Mouse (Mus musculus) CH12.LX (cell line): ENCODE measurements at regions not wholly inside any gene's neighbourhood (a gene's known extent, or its start where the extent isn't known, plus 50 kb on each side); places are given as distances from the start of the nearest gene placed in this dataset.

ENCODE experiments used
- DNase-seq: peaks from one replicate; pipeline ENCODE4 v3.0.0-alpha.2; 2013; ENCODE audit errors: extremely low read depth
- H3K27ac ChIP-seq: 2 replicates; pipeline ENCODE4 v1.5.1; 2012; ENCODE audit warnings: low read depth, mild to moderate bottlenecking, control low read depth, moderate library complexity; ENCODE audit not compliant: insufficient read depth
- H3K27me3 ChIP-seq: replicated peaks from 2 replicates; pipeline ENCODE3; 2012; ENCODE audit warnings: inconsistent platforms
- H3K36me3 ChIP-seq, 2 experiments: replicated peaks in 1 of 2; 2 replicates each; pipeline versions ENCODE3 to v1.6.1; 2012; ENCODE audit warnings: inconsistent platforms in 1 of 2, low read length in 1 of 2, mild to moderate bottlenecking in 1 of 2, mixed read lengths in 1 of 2, moderate library complexity in 1 of 2; ENCODE audit not compliant: control insufficient read depth in 1 of 2, insufficient read depth in 1 of 2
- H3K4me1 ChIP-seq, 2 experiments: 2 replicates each; pipeline ENCODE4 v1.6.1; 2012; ENCODE audit warnings: inconsistent platforms in 1 of 2, moderate library complexity in 1 of 2; ENCODE audit not compliant: insufficient read depth in 2 of 2, control insufficient read depth in 1 of 2
- H3K4me2 ChIP-seq: 2 replicates; pipeline ENCODE4 v1.6.1; 2012; ENCODE audit warnings: low read depth, mild to moderate bottlenecking, control low read depth; ENCODE audit not compliant: poor library complexity, insufficient read depth, severe bottlenecking
- H3K4me3 ChIP-seq, 3 experiments: fragments of 150-350 bp in 1 of 3; sonication (generic) in 1 of 3; replicated peaks in 1 of 3; 2 replicates each; pipeline versions ENCODE3 to v1.5.1; 2011 to 2012; ENCODE audit warnings: low read depth in 2 of 3, low read length in 2 of 3, mild to moderate bottlenecking in 2 of 3, moderate library complexity in 2 of 3, control low read depth in 1 of 3, improper control_type of control experiment in 1 of 3, inconsistent platforms in 1 of 3, mixed read lengths in 1 of 3; ENCODE audit not compliant: poor library complexity in 1 of 3
- H3K79me2 ChIP-seq: replicated peaks from 2 replicates; pipeline ENCODE4 v1.6.1; 2012; ENCODE audit warnings: mild to moderate bottlenecking, moderate library complexity; ENCODE audit not compliant: control insufficient read depth, poor library complexity, insufficient read depth, severe bottlenecking; ENCODE audit errors: extremely low read depth
- H3K9ac ChIP-seq: 2 replicates; pipeline ENCODE4 v1.6.1; 2012; ENCODE audit warnings: low read depth, mild to moderate bottlenecking, control low read depth, moderate library complexity; ENCODE audit not compliant: insufficient read depth
- H3K9me3 ChIP-seq: replicated peaks from 2 replicates; pipeline ENCODE3; 2012; ENCODE audit warnings: low read length, inconsistent platforms, mixed read lengths
- BHLHE40 ChIP-seq: IDR thresholded peaks from 2 replicates; pipeline ENCODE4 v1.6.1; 2011; ENCODE audit warnings: mild to moderate bottlenecking, low read depth, low read length, improper control_type of control experiment
- CHD2 ChIP-seq: IDR thresholded peaks from 2 replicates; pipeline ENCODE4 v1.6.1; 2011; ENCODE audit warnings: low read length, improper control_type of control experiment
- CTCF ChIP-seq, 2 experiments: IDR thresholded peaks in 1 of 2; conservative IDR thresholded peaks in 1 of 2; 2 replicates each; pipeline ENCODE4 v1.5.1; 2011 to 2012; ENCODE audit warnings: low read depth in 2 of 2, low read length in 2 of 2, improper control_type of control experiment in 1 of 2, inconsistent platforms in 1 of 2, mild to moderate bottlenecking in 1 of 2, moderate library complexity in 1 of 2
- ETS1 ChIP-seq: conservative IDR thresholded peaks from 2 replicates; pipeline ENCODE4 v1.6.1; 2012; ENCODE audit warnings: low read depth, mild to moderate bottlenecking, inconsistent platforms, low read length, improper control_type of control experiment, moderate library complexity
- HCFC1 ChIP-seq: IDR thresholded peaks from 2 replicates; pipeline ENCODE4 v1.6.1; 2012; ENCODE audit warnings: low read depth, mild to moderate bottlenecking, inconsistent platforms, low read length, improper control_type of control experiment
- IRF4 ChIP-seq: IDR thresholded peaks from 2 replicates; pipeline ENCODE4 v1.6.1; 2014; ENCODE audit warnings: low read depth, mild to moderate bottlenecking, inconsistent platforms, low read length, improper control_type of control experiment
- JUND ChIP-seq: conservative IDR thresholded peaks from 2 replicates; pipeline ENCODE4 v1.6.1; 2011; ENCODE audit warnings: low read depth, low read length, improper control_type of control experiment
- MAFK ChIP-seq: IDR thresholded peaks from 2 replicates; pipeline ENCODE4 v1.6.1; 2011; ENCODE audit warnings: low read length, improper control_type of control experiment; ENCODE audit not compliant: insufficient replicate concordance
- MAX ChIP-seq: IDR thresholded peaks from 2 replicates; pipeline ENCODE4 v1.6.1; 2011; ENCODE audit warnings: low read length, improper control_type of control experiment
- MAZ ChIP-seq: IDR thresholded peaks from 2 replicates; pipeline ENCODE4 v1.6.1; 2012; ENCODE audit warnings: low read depth, mild to moderate bottlenecking, inconsistent platforms, low read length, improper control_type of control experiment, moderate library complexity
- MYC ChIP-seq: IDR thresholded peaks from 2 replicates; pipeline ENCODE4 v1.6.1; 2011; ENCODE audit warnings: low read depth, mild to moderate bottlenecking, improper control_type of control experiment, low read length
- NELFE ChIP-seq: IDR thresholded peaks from 2 replicates; pipeline ENCODE4 v1.6.1; 2011; ENCODE audit warnings: low read depth, low read length, improper control_type of control experiment
- NRF1 ChIP-seq: IDR thresholded peaks from 2 replicates; pipeline ENCODE4 v1.6.1; 2014; ENCODE audit warnings: low read depth, mild to moderate bottlenecking, inconsistent platforms, low read length, improper control_type of control experiment, moderate library complexity
- POLR2AphosphoS2 ChIP-seq: IDR thresholded peaks from 2 replicates; pipeline ENCODE4 v1.6.1; 2011; ENCODE audit warnings: low read depth, low read length, improper control_type of control experiment
- RCOR1 ChIP-seq: conservative IDR thresholded peaks from 2 replicates; pipeline ENCODE4 v1.6.1; 2012; ENCODE audit warnings: low read depth, mild to moderate bottlenecking, inconsistent platforms, low read length, improper control_type of control experiment
- SIN3A ChIP-seq: IDR thresholded peaks from 2 replicates; pipeline ENCODE4 v1.6.1; 2012; ENCODE audit warnings: low read length, improper control_type of control experiment, inconsistent platforms
- SMC3 ChIP-seq: IDR thresholded peaks from 2 replicates; pipeline ENCODE4 v1.6.1; 2011; ENCODE audit warnings: low read depth, low read length, improper control_type of control experiment
- TBP ChIP-seq: conservative IDR thresholded peaks from 2 replicates; pipeline ENCODE4 v1.6.1; 2011; ENCODE audit warnings: low read depth, low read length, improper control_type of control experiment
- TCF12 ChIP-seq: IDR thresholded peaks from 2 replicates; pipeline ENCODE4 v1.6.1; 2014; ENCODE audit warnings: low read depth, mild to moderate bottlenecking, inconsistent platforms, low read length, improper control_type of control experiment
- USF1 ChIP-seq: IDR thresholded peaks from 2 replicates; pipeline ENCODE4 v1.6.1; 2014; ENCODE audit warnings: low read depth, mild to moderate bottlenecking, inconsistent platforms, low read length, improper control_type of control experiment
- ZC3H11A ChIP-seq: IDR thresholded peaks from 2 replicates; pipeline ENCODE4 v1.6.1; 2012; ENCODE audit warnings: low read depth, mild to moderate bottlenecking, inconsistent platforms, low read length, improper control_type of control experiment
- dilution Hi-C: fragments of 300-500 bp; cut with MboI; formaldehyde crosslinking; loops from 2 replicates; pipeline ENCODE4 v1.14.3; 2020; ENCODE audit warnings: low sequenced_read_pairs; ENCODE audit not compliant: extremely low pct_unique_long_range_greater_than_20kb, extremely low pct_ligation_motif_present
- in situ Hi-C: fragments of 300-500 bp; cut with MboI; formaldehyde crosslinking; loops from 3 replicates; pipeline ENCODE4 v1.14.3; 2019; ENCODE audit warnings: low sequenced_read_pairs, low pct_ligation_motif_present, low pct_unique_long_range_greater_than_20kb, mixed read lengths

DNA sequence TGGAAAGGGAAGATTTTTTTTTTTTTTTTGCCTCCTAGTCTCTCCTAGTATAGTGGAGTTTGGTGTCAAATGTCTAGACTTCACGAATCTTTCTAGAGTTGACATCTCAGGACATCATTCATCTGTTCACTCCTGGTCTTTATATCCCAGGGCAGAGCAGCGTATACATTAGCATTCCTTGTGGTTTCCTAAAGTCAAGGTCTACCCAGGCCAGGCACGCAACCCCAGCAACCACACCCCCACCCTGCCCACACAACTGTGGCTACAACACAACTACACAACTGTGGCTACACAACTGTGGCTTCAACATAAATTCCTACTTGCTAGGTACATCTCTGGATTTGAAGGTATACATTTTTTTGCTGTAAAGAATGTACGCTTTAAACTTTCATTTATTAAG, 122.2 kb downstream of the Ppp1r3a start:
- dilution Hi-C loops (no loop called here), in situ Hi-C loops (no loop called here)
- Histone ChIP-seq H3K9ac (no peak overlapping the region), H3K79me2 (no peaks in the 10 kb centered on the region), H3K27ac (no peak overlapping the region), H3K27me3 (no peaks in the 10 kb centered on the region), H3K4me2 (no peak overlapping the region), H3K9me3 (no peaks in the 10 kb centered on the region), H3K4me3 (no peak overlapping the region), H3K4me1 (no peaks in the 10 kb centered on the region), H3K36me3 (no peaks in the 10 kb centered on the region)
- TF ChIP-seq HCFC1 (no peak), JUND (no peak), USF1 (no peak)
- no peak for DNase-seq

DNA sequence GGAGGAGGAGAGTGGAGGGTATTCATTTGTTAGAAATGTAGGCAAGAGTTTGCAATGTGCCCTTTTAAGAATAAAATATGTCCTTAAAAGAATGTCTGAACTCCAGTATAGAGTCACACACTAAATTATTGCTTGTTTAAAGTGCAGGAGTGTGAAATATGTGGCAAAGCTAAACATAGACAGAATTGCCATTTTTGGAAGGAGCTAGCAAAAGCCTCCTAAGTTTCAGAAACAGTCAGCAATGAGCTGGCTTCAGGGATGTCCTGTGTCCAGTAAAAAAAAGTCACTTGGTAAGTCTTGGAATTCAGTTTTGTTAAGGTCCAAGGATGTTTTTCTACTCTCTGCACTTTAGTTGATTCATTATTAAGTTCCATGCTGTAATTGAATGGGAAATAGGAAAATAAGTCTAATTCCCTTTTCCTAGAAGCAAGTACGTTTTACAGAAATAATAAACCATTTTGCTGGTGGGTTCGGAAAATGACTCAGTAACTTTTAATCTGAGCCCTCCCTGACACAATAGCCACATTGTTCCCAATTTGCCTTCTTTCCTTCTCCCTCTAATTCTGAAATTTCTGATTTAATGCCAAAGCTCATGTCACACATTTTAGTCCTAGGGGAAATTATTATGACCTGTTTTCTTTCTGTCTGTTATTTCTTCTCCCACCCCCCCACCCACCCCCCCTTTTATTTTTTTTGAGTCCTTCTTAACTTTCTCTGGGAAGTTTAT, 123.2 kb downstream of the Ppp1r3a start:
- Histone ChIP-seq H3K9me3 (no peaks in the 10 kb centered on the region), H3K79me2 (no peaks in the 10 kb centered on the region), H3K36me3 (no peaks in the 10 kb centered on the region), H3K27me3 (no peaks in the 10 kb centered on the region), H3K4me3 (no peak overlapping the region), H3K4me1 (no peaks in the 10 kb centered on the region), H3K9ac (no peak overlapping the region), H3K27ac (no peak overlapping the region), H3K4me2 (no peak overlapping the region)
- in situ Hi-C loops: no loop called here
- dilution Hi-C loops: no loop called here
- TF ChIP-seq TCF12 (no peak), POLR2AphosphoS2 (no peak), ZC3H11A (no peak), MAX (no peak), NRF1 (no peak), MAFK (no peak), IRF4 (no peak), CTCF (conservative IDR thresholded peaks at IDR 0.05 in 1 of 2, IDR thresholded peaks at IDR 0.05 in 1 of 2; ENCODE audit: low read depth in 2 of 2, low read length in 2 of 2) (no peak), TBP (no peak), SIN3A (no peak), RCOR1 (no peak), MYC (no peak), BHLHE40 (no peak), CHD2 (no peak), SMC3 (no peak), NELFE (no peak), ETS1 (no peak), MAZ (no peak)
- DNase-seq: no peak
